Mouse (Mus musculus): ENCODE results near the gene Ifrd1. TPM values are rescaled to one million over a fixed set of nuclear protein-coding genes. Genes with fewer than 3 reads are reported as not detected.

Gene Ifrd1
- polyA plus RNA-seq, 1 experiment: 81.3 TPM

DNA sequence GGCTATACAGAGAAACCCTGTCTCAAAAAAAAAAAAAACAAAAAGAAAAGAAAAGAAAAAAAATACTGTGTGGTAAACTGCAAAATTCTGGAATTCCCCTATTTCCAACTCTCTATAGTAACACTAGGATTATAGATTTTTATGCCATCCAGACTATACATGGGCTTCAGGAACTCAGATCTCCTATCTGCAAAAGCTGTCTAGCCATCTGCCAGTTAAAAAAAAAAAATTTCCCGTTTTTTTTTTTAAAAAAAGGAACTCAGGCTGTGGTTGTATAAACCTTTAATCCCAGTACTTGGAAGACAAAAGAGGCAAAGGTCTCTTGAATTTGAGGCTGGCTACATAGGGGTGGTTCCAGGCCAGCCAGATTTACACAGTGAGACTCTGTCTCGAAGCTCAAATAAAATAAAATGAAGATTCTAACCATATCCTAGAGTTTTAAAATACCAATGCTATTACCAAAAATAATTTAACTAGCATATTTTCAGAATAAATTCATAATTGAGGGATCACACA, 29.8 kb downstream of the Ifrd1 start:
- no peak for TF ChIP-seq GATA1 (IDR thresholded peaks at IDR 0.05; ENCODE audit: low read length)

DNA sequence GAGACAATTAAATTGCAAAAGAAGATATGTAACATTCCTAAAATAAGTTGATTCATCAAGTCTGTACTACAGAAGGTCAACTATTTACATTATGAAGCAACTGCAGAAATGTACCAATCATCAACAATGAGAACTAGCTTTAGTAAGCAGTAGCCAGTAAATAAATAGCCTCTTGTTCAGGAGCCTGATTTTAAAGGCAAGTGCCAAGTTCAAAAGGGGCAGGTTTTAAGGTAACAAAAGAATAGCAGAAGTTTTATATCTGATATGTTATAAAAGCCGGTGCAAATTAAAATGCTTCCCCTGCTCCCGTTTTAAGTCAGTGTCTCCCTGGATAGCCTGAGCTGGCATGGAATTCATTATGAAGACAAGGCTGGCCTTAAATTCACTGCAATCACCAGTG, 30.5 kb downstream of the Ifrd1 start:
- TF ChIP-seq GATA1 (IDR thresholded peaks at IDR 0.05; ENCODE audit: low read length): no peak

DNA sequence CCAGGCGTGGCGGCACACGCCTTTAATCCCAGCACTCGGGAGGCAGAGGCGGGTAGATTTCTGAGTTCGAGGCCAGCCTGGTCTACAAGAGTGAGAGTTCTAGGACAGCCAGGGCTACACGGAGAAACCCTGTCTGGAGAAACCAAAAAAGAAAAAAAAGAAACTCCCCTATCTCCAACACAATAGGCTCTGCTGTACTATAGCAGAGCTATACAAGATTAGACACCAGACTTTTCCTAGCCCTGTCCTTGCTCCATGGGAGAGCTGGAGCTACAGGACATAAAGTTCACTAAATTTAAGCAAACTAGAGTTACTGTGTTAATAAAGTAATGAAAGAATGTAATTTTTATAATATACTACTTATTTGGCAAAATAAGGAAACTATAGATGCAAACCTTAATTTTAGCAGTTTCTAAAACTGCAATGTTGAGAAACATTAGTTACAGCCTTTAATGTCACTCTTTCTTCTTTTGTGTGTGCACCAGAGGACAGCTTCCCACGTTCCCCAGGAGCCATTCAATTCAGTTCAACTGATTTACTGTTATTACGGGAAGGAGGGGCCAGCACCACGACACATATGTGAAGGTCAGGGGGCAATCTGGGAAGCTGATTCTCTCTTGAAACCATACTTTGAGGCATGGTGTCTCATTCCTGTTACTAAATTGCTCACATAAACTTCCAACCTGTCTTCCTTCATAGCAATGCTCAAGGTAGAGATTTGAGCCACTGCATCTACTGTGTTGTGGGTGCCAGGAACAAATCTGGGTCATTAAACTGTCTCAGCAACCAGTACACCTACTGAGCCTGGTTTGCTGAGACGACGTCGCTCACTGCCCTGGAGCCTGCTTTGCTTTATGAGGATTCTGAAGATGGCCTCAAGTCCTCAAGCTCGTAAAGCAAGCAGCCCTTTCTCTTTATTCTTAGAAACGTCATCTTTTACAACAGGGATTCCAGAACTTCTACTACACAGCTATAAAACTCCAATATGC, 33.1 kb downstream of the Ifrd1 start:
- no peak for TF ChIP-seq GATA1 (IDR thresholded peaks at IDR 0.05; ENCODE audit: low read length)

DNA sequence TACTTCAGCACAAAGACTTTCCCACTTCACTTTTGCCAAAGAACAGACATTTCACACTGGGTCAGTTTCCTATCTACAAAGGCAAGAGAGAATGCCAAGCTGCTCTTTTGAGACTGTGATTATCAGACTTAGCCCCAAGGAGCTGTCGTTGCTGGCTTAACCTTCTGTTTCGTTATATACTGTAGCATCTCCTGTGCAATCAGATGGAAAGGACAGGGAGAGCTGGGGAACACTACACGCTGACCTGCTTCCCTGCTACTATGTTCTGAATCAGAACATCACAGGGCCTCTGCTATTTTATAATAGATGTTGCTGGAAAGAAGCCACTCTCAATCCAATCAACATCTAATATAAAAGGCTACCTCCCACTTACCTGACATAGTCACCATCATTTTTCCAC, 39.3 kb downstream of the Ifrd1 start:
- no peak for TF ChIP-seq GATA1 (IDR thresholded peaks at IDR 0.05; ENCODE audit: low read length)

DNA sequence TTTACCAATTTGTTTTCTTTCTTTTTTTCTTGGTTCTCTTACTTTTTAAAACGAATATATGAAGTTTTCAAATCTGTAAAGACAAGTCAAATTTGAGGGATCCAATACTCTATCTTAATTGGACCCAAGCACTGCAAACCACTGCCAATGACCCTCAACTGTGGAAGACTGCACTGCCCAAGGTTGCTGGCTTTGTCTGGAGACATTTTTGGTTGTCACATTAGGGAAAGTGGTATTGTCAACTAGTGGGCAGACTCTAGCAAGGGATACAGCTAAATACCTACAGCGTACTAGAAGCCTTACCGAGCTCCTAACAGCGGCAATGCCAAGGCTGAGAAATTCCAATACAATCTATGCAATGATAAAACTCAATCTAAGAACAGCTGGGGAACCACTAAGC, 40.4 kb downstream of the Ifrd1 start:
- no peak for TF ChIP-seq GATA1 (IDR thresholded peaks at IDR 0.05; ENCODE audit: low read length)

DNA sequence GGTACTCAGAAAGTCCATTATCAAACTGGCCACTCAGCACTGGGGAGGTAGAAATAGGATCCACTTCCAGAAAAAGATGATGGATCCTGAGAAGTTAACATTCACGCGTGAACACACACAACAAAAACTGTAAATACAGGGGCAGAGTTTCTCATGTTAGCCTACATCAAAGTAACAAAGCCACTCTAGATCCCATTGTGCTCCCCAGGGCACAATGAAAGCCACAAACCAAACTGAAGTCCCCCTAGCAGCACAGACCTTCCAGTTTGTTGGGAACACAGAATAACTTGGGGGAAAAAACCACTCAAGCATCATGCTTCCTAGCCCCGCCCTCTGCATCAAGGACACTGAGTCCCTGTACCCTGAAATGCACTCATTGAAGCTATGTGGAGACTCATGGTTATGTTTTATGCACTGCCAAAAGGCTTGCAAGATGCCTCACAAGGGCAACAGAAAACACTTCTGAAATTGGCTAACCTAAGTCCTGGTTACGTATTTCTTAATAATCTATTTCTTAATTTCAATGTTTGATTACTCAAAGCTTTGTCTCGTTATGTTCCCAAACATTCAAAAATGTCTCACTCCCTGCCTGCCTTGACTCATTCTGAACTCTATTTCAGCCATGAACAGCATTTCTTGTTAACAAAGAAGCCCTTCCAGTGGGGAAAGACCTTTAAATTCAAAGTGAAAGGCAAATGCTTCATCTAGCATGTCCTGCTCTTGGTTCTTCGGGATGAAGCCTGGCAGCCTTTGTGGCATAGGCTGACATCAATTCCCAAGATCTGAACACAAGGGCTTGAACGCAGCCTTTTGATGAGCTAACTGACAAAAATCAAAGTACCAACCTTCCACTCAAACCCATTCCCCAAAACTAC, 45.9 kb downstream of the Ifrd1 start:
- TF ChIP-seq GATA1 (IDR thresholded peaks at IDR 0.05; ENCODE audit: low read length): no peak

DNA sequence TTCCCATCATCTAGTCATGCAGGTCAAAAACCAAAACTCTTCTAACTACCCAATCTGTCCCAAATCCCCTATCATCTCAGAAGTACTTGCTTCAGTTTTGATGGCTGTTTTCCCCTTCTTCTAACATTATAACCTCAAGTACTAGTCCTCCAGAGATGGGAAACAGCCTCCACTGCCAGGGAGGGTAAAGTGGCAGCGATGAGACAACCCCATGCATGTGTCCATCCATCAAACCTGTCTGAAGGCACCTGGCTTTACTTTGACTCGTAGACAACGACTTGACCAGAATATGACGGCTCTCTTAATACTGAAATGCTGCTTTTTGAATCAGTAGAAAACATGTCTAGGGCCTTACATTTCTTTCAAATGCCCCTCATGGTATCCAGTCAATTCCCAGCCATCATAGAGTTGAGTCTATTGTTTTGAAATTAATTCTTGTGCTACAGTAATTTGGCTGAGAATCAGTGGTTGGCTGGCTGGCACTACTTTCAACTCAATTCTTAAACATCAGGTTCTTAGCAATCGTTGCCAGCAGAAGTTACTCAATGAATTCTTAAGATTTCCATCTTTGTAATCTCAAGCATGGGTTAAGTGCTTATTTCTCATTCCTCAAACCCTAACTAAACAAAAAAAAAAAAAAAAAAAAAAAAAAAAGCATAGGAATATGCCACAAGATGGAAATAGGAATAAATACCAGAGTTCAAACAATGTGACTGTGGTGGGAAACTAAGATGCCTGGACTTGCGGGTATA, 47.6 kb downstream of the Ifrd1 start:
- TF ChIP-seq GATA1 (IDR thresholded peaks at IDR 0.05; ENCODE audit: low read length): no peak

DNA sequence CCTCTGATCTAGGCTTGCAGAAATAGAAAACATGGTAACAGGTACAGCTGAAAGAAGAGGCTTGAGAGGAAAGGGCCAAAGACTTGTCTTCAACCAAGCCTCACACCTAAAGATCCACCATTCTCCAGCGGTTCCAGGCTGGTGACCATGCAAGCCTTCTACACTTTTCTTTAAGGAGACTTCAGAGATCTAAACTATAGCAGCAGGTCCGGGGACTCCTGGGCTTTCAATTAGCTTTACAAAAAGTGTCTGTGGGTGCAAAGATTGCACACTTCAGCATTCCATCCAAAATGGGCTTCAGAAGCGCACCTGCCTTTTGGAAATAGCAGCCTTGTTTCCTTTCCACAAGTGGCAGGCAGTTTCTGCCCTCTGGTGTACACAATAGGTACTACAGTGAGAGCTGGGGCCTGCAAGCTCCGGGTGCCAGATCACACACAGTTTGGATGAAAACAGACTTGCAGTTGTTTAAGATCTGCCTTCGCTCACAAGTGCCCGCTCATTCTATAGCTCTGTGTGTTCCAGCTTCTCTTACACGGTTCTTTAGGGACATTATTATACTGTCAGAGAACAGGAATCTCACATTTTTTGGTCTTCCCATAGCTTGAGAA, 48.4 kb downstream of the Ifrd1 start:
- no peak for TF ChIP-seq GATA1 (IDR thresholded peaks at IDR 0.05; ENCODE audit: low read length)

DNA sequence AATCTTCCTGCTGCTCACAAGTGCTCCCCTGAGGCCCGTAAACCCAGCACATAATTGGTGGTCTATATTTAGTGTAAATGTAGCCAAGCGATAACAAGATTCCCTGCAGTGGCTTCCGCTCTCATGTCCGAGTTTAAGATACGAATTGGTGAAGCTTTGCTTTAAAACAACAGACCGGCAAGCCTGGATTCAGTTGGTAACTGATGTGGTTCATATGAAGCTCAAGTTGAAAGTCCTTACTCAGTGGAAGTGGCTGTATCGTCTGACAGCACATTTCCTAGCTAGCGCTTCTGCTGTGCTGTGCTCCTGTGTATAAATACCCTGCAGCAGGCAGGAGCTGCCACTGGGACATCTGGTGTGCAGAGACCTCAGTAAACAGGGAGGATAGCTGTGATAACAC, 49.0 kb downstream of the Ifrd1 start, which contains the start of gene Lsmem1:
Lsmem1 (minus strand) TSS at position 189 of the 400 bp plus-strand sequence.
- TF ChIP-seq GATA1 (IDR thresholded peaks at IDR 0.05; ENCODE audit: low read length): no peak

DNA sequence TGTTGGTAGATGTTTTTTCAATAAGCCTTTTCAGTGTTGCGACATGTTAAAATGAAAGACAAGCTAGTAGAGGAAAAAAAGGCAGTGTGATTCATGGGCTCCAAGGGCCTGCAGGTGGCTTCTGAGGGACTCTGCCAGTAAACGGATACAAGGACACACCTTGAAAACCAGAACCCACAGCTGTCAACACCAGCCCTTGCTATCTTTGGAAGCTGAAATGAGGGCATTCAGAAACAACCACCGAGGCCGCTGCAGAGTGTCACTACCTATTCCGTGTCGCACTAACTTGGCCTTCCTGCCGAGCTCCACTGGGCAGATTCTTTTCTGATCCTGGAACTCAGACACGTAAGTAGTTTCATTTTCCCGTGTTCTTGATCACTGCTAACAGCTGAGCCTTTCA, 49.9 kb downstream of the Ifrd1 start:
- no peak for TF ChIP-seq GATA1 (IDR thresholded peaks at IDR 0.05; ENCODE audit: low read length)

DNA sequence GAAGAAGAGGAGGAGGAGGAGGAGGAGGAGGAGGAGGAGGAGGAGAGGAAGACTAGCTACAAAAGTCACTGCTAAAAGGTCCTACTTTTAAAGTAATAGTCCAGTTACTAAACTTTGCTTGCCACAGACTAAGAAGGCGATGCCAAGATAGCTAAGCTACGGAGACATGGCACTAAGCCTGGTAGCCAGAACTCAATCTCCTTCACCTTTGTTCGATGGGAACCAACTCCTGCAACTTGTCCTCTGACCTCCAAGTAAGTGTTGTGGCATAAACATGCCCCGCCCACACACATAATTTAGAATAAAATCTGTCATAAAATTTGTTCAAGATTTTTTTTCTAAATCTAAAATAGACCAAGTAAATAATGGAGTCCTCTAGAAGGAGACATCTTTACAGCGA, 50.3 kb downstream of the Ifrd1 start:
- no peak for TF ChIP-seq GATA1 (IDR thresholded peaks at IDR 0.05; ENCODE audit: low read length)

DNA sequence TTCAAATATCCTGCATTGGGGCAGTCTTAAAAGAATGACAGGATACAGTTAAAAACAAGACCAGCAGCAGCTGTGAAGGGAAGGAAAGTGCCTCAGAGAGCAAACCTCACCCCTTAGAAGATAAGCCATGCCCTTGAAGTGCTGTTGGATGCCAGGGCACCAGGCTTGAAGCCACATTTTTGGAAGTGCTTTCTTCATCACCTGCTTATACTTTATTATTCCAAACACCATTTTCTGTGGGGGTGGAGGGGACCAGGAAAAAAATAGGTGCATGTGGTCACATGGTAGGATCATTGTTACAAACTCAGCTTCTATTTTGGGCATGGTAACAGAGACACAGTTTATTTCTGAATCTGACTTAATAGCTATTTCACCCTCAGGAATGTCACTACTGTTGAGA, 50.8 kb downstream of the Ifrd1 start:
- no peak for TF ChIP-seq GATA1 (IDR thresholded peaks at IDR 0.05; ENCODE audit: low read length)

DNA sequence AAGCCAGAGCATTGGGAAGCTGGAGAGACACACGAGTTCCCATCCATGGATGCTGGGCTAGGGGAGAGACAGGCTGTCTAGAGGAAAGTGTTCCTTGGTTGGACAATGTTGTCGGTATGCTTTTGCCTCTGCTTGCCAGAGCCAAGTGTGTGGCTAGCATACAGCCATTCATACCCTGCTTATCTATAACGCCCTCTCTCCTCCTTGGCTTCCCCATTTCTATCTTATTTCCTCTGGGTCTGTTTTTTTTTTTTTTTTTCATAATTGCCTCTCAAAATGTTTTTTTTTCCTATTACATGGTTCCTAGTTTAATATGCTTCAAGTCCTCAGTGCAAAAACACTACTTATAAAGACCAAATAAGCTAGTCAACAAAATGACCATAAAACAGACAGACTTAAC, 62.8 kb downstream of the Ifrd1 start:
- no peak for TF ChIP-seq GATA1 (IDR thresholded peaks at IDR 0.05; ENCODE audit: low read length)

DNA sequence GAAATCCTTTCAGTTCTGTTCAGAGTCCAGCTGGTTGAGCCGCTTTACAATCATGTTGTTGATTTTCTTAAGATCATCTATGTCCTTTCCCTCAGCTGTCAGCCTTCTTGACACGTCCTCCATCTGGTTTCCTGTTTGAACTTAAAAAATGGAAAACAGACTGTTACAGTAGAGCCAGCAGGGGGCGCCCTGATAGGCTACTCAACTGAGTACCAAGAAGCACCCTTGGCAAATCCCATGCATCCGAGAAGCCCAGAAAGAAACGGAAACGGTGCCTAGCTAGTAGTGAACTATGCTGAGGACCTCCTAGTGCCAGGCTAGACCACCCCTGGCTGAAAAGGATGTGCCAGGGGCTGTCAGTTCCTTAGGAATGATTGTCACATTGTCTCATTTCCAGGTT, 71.2 kb downstream of the Ifrd1 start:
- no peak for TF ChIP-seq GATA1 (IDR thresholded peaks at IDR 0.05; ENCODE audit: low read length)

DNA sequence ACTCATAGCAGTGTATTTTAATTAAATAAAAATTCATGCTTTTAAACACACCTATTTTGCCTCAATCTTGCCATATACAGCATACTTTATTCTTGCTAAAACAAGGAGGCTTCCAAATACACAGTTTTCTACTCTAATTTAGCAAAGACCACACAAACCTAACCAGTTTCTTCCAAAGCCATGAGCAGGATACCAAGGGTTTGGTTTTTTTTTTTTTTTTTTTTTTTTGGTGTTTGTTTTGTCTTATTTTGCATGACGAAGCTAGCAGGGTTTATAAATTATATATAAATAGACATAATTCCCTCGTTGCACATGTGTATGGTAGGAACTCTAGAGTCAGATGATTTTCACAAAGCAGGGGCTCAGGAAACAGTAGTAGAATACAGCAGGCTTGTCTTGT, 72.1 kb downstream of the Ifrd1 start:
- no peak for TF ChIP-seq GATA1 (IDR thresholded peaks at IDR 0.05; ENCODE audit: low read length)

Data from G1E-ER4 (cell line).